Mouse (Mus musculus) layer of hippocampus, adult 2 months (tissue): ENCODE data around the gene Mks1. TPM values are rescaled to one million over a fixed set of nuclear protein-coding genes. Genes with fewer than 3 reads are reported as not detected.

Experiments used
- DNase-seq, 2 experiments: peaks; one replicate each; pipeline ENCODE4 v3.0.0; 2022; ENCODE audit warnings: low spot score in 2 of 2
- H3K27ac ChIP-seq: fragments of 200-600 bp; 2 replicates; pipeline ENCODE4 v1.8.1; 2022
- H3K4me3 ChIP-seq: fragments of 200-600 bp; 2 replicates; pipeline ENCODE4 v1.8.1; 2022; ENCODE audit warnings: mild to moderate bottlenecking
- CTCF ChIP-seq: fragments of 200-600 bp; conservative IDR thresholded peaks from 2 replicates; pipeline ENCODE4 v1.8.1; 2022; ENCODE audit warnings: antibody characterized with exemption, mild to moderate bottlenecking, moderate library complexity
- total RNA-seq, 2 experiments: library from RNA; stranded (reverse); gene quantifications; 2 replicates each; pipeline ENCODE4 v1.2.3; 2021

Gene Mks1
- total RNA-seq, 2 experiments from 2014 or later, result 5.7 to 5.9 TPM

- H3K4me3 ChIP-seq, result no peak within 1 kb of the TSS
- no peak for TF ChIP-seq CTCF
Measured at GRCm38 (mm10) chr11:87897287-87897686, 44.3 kb downstream of the Mks1 start, which contains the start of gene Olfr463. Gene Olfr463 (minus strand): TSS chr11:87897387.

GRCm38 (mm10) chr11:87904331-87904730, 51.3 kb downstream of the Mks1 start:
- DNase-seq, result no peak
- no peak overlapping the region for H3K4me3 ChIP-seq
- no peak overlapping the region for H3K27ac ChIP-seq
- TF ChIP-seq CTCF, result no peak

More at GRCm38 (mm10) chr11:87897287-87897686, 44.3 kb downstream of the Mks1 start, which contains the start of gene Olfr463:
- no peak for DNase-seq
- no peak within 1 kb of the TSS for H3K27ac ChIP-seq

Other genes with a start within 250 kb of the Mks1 start
- under 1 TPM; 0.56 to 0.90 TPM for gene Hsf5, start 236.1 kb upstream of the Mks1 start, total RNA-seq
- gene Rnf43, start 190.5 kb upstream of the Mks1 start, total RNA-seq, result 1 to 10 TPM; 3.1 to 3.9 TPM
- 10 to 100 TPM; 72.1 to 72.8 TPM for gene Supt4a, start 115.7 kb upstream of the Mks1 start, total RNA-seq
- gene Tspoap1, start 92.7 kb upstream of the Mks1 start, total RNA-seq, result 100 to 1,000 TPM; 155 to 175 TPM
- gene Mpo, start 59.6 kb upstream of the Mks1 start, total RNA-seq, result not detected
- under 1 TPM; 0.27 to 0.64 TPM for gene Lpo, start 24.9 kb upstream of the Mks1 start, total RNA-seq
- not detected for gene Epx, start 22.3 kb downstream of the Mks1 start, total RNA-seq
- gene Olfr462, start 39.1 kb downstream of the Mks1 start, total RNA-seq, result not detected
- gene Olfr463, start 44.2 kb downstream of the Mks1 start, total RNA-seq, result not detected
- gene Olfr464, start 67.8 kb downstream of the Mks1 start, total RNA-seq, result not detected
- 100 to 1,000 TPM; 447 to 467 TPM for gene Dynll2, start 134.3 kb downstream of the Mks1 start, total RNA-seq
- 100 to 1,000 TPM; 234 TPM for gene Srsf1, start 194.2 kb downstream of the Mks1 start, total RNA-seq
- 10 to 100 TPM; 22.0 to 22.7 TPM for gene Vezf1, start 215.1 kb downstream of the Mks1 start, total RNA-seq
- gene Cuedc1, start 244.8 kb downstream of the Mks1 start, total RNA-seq, result 10 to 100 TPM; 31.1 to 35.3 TPM